Mouse (Mus musculus): Measurements from ENCODE around the gene Padi6. TPM values are rescaled to one million over a fixed set of nuclear protein-coding genes. Genes with fewer than 3 reads are reported as not detected.

Padi6 gene
- polyA plus RNA-seq, 1 experiment from 2014 or later: not detected

DNA sequence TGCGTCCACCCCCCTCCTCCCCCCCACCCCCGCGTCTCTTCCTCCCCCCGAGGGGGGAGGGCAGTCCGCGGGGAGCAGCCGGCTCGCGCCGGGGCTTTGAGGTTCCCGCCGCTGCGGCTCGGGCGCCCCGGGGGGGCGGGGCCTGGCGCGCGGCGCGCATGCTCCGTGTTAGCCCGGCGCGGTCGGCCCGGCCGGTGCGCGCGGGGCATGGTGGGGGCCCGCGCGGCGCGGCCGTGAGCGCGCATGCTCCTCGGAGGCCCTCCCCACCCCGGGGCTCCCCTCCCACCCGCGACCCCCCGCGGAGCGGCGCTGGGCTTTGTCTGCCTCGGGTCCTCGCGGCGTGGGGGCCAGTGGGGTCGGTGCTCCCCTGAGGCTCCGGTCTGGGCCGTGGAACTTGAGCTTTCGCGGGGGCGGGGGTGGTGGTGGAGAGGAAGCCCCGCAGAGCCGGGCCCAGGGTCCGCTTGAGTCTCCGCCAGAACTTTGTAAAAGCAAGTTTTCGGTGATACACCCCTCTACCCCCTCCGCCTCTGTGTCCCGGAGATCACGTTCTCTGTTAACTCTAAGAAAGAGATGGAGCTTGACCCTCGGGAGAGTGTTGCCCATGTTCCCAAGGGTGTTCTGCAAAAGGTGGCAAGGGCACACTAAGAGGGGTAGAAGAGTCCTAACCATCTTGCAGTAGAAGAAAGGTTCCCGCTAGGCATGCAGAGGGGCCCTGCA is 39.7 kb downstream of the Padi6 start:
- Histone ChIP-seq H3K36me3 (ENCODE audit: poor library complexity, severe bottlenecking) (peaks cover 37% of the 10 kb centered on the region), H3K4me2 (peak overlapping the region; percentile 91), H3K4me1 (peaks cover 63% of the 10 kb centered on the region), H3K27me3 (peaks cover 28% of the 10 kb centered on the region), H3K9ac (peak overlapping the region; percentile 88), H3K9me3 (replicated peaks) (no peaks in the 10 kb centered on the region), H3K27ac (peak overlapping the region; percentile 96), H3K4me3 (peak overlapping the region; percentile 73)
- peak; percentile 74 for ATAC-seq
- WGBS: under 1% methylated on average over 17 of the region's 68 CpGs

GRCm38 (mm10) chr4:140701716-140702561 is 40.5 kb downstream of the Padi6 start:
- ATAC-seq: peak; percentile 30
- under 1% methylated on average over 50 of the region's 107 CpGs for WGBS

DNA sequence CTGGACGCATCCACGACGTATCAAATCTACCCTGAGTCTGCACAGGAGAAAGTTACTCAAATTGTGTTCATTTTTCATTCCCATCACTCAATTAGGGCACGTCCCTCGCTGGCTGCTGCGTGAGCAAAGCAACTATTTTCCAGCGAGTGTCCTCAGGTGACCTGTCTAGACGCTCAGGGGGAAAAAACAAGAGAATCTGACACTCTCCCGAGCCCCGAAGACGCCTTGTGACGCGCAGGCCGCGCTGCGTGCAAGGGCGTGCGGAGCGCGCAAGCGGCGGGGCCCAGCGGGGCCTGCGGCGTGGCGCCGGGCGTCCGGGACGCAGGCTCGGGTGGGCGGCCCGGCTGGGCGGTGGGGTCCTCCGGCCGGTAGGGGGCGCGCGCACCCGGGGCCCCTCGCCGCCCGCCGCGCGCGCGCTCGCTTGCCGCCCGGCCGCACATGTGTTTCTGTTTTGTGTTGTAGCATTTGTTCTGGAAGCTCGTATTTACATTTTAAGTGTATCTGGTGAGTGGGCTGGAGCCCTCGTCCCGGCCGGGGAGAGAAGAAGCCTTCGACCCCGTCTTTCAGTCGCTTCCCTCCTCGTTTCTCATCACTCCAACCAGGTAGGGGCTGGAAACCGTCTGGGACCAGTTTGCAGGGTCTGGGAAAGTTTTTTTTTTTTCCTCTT is 41.3 kb downstream of the Padi6 start:
- H3K4me2 ChIP-seq: peak overlapping the region; percentile 91
- WGBS: 1% methylated on average over 47 of the region's 61 CpGs
- peaks cover 28% of the 10 kb centered on the region for H3K27me3 ChIP-seq
- peak; percentile 75 for ATAC-seq
- peaks cover 21% of the 10 kb centered on the region for H3K36me3 ChIP-seq (ENCODE audit: poor library complexity, severe bottlenecking)
- peak overlapping the region; percentile 73 for H3K4me3 ChIP-seq
- H3K9me3 ChIP-seq (replicated peaks): no peaks in the 10 kb centered on the region
- peak overlapping the region; percentile 96 for H3K27ac ChIP-seq
- H3K9ac ChIP-seq: peak overlapping the region; percentile 88
- peaks cover 49% of the 10 kb centered on the region for H3K4me1 ChIP-seq

More at GRCm38 (mm10) chr4:140701716-140702561, 40.5 kb downstream of the Padi6 start:
- H3K4me3 ChIP-seq: peak overlapping the region; percentile 73
- H3K4me2 ChIP-seq: peak overlapping the region; percentile 91
- peaks cover 29% of the 10 kb centered on the region for H3K36me3 ChIP-seq (ENCODE audit: poor library complexity, severe bottlenecking)
- H3K27me3 ChIP-seq: peaks cover 28% of the 10 kb centered on the region
- peak overlapping the region; percentile 88 for H3K9ac ChIP-seq
- no peaks in the 10 kb centered on the region for H3K9me3 ChIP-seq (replicated peaks)
- peaks cover 55% of the 10 kb centered on the region for H3K4me1 ChIP-seq
- H3K27ac ChIP-seq: peak overlapping the region; percentile 96

DNA sequence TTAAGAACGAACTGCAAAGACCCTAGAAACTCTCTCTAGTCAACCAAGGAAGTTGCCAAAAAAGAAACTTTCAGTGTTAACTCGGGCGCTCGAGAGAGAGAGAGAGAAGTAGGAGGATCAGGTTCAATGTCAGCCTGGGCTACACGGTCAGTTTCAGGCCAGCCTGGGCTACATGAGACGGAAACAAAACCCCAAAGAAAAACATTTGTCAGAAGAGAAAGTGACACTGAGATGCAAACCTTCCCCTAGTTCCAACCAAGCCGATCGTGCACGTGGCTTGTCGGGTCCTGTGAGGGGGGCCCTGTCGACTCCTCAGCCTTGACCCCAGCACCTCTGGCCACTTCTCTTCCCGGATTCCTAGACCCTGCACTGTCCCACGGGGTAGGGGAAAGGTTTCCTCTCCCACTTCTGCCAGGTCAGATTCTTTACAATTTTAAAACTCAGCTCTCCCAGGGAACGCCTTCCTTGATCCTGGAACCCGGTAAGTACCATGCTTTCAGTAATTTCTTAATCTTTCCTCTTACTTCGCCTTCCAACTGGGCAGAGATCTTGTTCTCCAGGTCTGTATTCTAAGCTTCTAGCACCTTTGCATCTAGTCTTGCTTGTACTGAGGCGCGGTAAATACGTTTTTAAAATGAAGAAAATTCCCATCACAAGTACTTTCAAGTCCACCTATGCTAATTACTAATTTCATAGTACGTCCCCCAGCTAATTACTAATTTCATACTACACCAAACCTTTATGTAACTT is 42.0 kb downstream of the Padi6 start, which contains the start of gene Rcc2:
Gene Rcc2, plus strand, starts transcription at position 273 of the 750 bp plus-strand sequence.
- H3K4me3 ChIP-seq: peak within 1 kb of the TSS; percentile 73
- peak within 1 kb of the TSS; percentile 96 for H3K27ac ChIP-seq
- peaks cover 14% of the 10 kb centered on the region for H3K36me3 ChIP-seq (ENCODE audit: poor library complexity, severe bottlenecking)
- H3K4me1 ChIP-seq: peaks cover 44% of the 10 kb centered on the region
- no peaks in the 10 kb centered on the region for H3K9me3 ChIP-seq (replicated peaks)
- peak within 1 kb of the TSS; percentile 88 for H3K9ac ChIP-seq
- H3K4me2 ChIP-seq: peak within 1 kb of the TSS; percentile 91
- WGBS: 7% methylated on average over 20 of the region's 20 CpGs
- ATAC-seq: no peak
- peaks cover 28% of the 10 kb centered on the region for H3K27me3 ChIP-seq

- Histone ChIP-seq H3K36me3 (ENCODE audit: poor library complexity, severe bottlenecking) (peaks cover 7% of the 10 kb centered on the region), H3K27ac (no peak overlapping the region), H3K4me1 (peaks cover 35% of the 10 kb centered on the region), H3K27me3 (peaks cover 28% of the 10 kb centered on the region), H3K4me2 (peak overlapping the region; percentile 91), H3K9me3 (replicated peaks) (no peaks in the 10 kb centered on the region), H3K9ac (peak overlapping the region; percentile 22), H3K4me3 (peak overlapping the region; percentile 31)
- ATAC-seq: no peak
- WGBS: 6% methylated on average over 29 of the region's 29 CpGs
These were observed 42.9 kb downstream of the Padi6 start for GRCm38 (mm10) chr4:140699441-140700127.

- no peak overlapping the region for H3K9ac ChIP-seq
- WGBS: 84% methylated on average over 14 of the region's 14 CpGs
- H3K27ac ChIP-seq: no peak overlapping the region
- H3K27me3 ChIP-seq: peaks cover 27% of the 10 kb centered on the region
- ATAC-seq: no peak
- no peaks in the 10 kb centered on the region for H3K9me3 ChIP-seq (replicated peaks)
- peaks cover 16% of the 10 kb centered on the region for H3K4me1 ChIP-seq
- no peak overlapping the region for H3K4me2 ChIP-seq
- no peak overlapping the region for H3K4me3 ChIP-seq
- no peaks in the 10 kb centered on the region for H3K36me3 ChIP-seq (ENCODE audit: poor library complexity, severe bottlenecking)
These were observed 46.5 kb downstream of the Padi6 start for GRCm38 (mm10) chr4:140695675-140696585.

DNA sequence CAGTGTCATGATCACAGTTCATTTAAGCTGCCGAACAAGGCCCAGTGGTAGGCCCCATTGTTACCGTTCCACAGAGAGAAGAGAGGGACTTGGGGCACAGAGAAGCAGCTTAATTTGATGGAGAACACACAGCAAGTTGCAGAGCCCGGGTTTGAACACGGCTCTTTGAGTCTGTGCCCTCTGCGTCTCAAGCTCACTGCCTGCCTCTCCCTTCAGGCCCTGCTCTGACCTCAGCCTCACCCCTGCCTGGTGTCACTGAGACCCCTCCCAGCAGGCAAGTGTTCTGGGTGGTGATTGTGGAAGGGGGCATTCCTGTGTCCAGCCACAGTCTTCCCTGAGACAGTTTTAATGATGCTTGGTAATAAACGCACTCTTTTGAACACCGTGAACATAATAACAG is 47.3 kb downstream of the Padi6 start:
- no peak overlapping the region for H3K9ac ChIP-seq
- no peak overlapping the region for H3K4me3 ChIP-seq
- H3K9me3 ChIP-seq (replicated peaks): no peaks in the 10 kb centered on the region
- WGBS: 64% methylated on average over 7 of the region's 7 CpGs
- peaks cover 19% of the 10 kb centered on the region for H3K27me3 ChIP-seq
- H3K4me1 ChIP-seq: peaks cover 9% of the 10 kb centered on the region; the same call in 1 of the 2 replicates
- no peaks in the 10 kb centered on the region for H3K36me3 ChIP-seq (ENCODE audit: poor library complexity, severe bottlenecking)
- H3K4me2 ChIP-seq: no peak overlapping the region
- no peak overlapping the region for H3K27ac ChIP-seq
- ATAC-seq: no peak

DNA sequence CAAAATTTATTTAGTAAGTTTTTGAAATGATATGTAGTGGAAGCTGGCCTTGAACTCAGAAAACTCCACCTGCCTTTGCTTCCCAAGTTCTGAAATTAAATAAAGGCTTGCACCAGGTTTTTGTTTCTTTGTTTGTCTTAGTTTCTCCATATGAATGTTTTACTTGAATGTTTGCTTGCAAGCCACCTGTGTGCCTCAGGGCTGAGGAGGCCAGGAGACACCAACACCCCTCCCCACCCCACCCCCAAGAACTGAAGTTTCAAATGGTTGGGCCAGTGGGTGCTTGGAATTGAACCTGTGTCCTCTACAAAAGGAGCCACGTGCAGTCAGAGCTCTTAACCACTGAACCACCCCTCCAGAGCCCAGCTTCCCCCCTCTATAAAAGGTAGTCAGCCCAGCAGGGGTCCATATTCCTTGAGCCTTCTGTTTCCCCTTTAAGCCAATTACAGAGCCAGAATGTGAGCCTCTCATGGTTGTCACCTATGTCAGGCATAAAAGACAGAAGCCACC is 47.8 kb downstream of the Padi6 start:
- H3K27ac ChIP-seq: no peak overlapping the region
- no peak overlapping the region for H3K4me2 ChIP-seq
- H3K9me3 ChIP-seq (replicated peaks): no peaks in the 10 kb centered on the region
- no peaks in the 10 kb centered on the region for H3K36me3 ChIP-seq (ENCODE audit: poor library complexity, severe bottlenecking)
- H3K27me3 ChIP-seq: peaks cover 17% of the 10 kb centered on the region
- H3K4me1 ChIP-seq: peaks cover 5% of the 10 kb centered on the region; the same call in 1 of the 2 replicates
- no peak for ATAC-seq
- H3K4me3 ChIP-seq: no peak overlapping the region
- H3K9ac ChIP-seq: no peak overlapping the region
- WGBS: 48% methylated on average over 1 of the region's 1 CpGs

DNA sequence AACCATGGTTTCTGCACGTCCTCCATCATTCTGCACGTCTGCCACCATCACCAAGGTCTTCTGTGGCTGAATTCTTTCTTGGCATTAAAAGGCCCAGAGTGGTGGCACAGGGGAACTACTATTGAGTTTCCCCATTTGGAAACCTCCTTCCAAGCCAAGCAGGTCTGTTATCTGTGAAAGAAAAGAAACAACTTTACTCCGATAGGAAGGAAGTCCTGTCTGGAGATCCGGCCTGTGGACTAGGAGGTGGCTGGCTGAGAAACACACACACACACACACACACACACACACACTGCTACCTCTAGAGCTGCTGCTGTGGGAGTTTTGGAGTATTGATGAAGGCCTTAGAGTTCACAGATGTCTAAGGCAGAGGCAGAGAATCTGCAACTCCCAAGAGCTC is 48.9 kb downstream of the Padi6 start:
- H3K4me2 ChIP-seq: no peak overlapping the region
- no peaks in the 10 kb centered on the region for H3K4me1 ChIP-seq
- no peaks in the 10 kb centered on the region for H3K9me3 ChIP-seq (replicated peaks)
- H3K9ac ChIP-seq: no peak overlapping the region
- no peak for ATAC-seq
- H3K4me3 ChIP-seq: no peak overlapping the region
- H3K27ac ChIP-seq: no peak overlapping the region
- no peaks in the 10 kb centered on the region for H3K36me3 ChIP-seq (ENCODE audit: poor library complexity, severe bottlenecking)
- peaks cover 7% of the 10 kb centered on the region for H3K27me3 ChIP-seq
- 80% methylated on average over 4 of the region's 4 CpGs for WGBS

GRCm38 (mm10) chr4:140691481-140691880 is 51.0 kb downstream of the Padi6 start:
- no peak for ATAC-seq
- Histone ChIP-seq H3K9ac (no peak overlapping the region), H3K27me3 (no peaks in the 10 kb centered on the region), H3K36me3 (ENCODE audit: poor library complexity, severe bottlenecking) (no peaks in the 10 kb centered on the region), H3K9me3 (replicated peaks) (no peaks in the 10 kb centered on the region), H3K4me2 (no peak overlapping the region), H3K27ac (no peak overlapping the region), H3K4me1 (no peaks in the 10 kb centered on the region), H3K4me3 (no peak overlapping the region)
- 79% methylated on average over 7 of the region's 7 CpGs for WGBS

Measured in forebrain, embryonic 13.5 days (tissue).